Mouse (Mus musculus): Measurements from ENCODE around the gene Rasal2.

- TF ChIP-seq ZMIZ1 (IDR thresholded peaks at IDR 0.05; ENCODE audit: low read depth, low read length) (no peak), POLR2A (IDR thresholded peaks at IDR 0.05; ENCODE audit: control insufficient read depth in 1 of 2, insufficient read depth in 1 of 2, low read depth in 1 of 2, low read length in 2 of 2, poor library complexity in 1 of 2) (no peak), CTCF (IDR thresholded peaks at IDR 0.05 in 2 of 3, conservative IDR thresholded peaks at IDR 0.05 in 1 of 3; ENCODE audit: control insufficient read depth in 1 of 3, insufficient read depth in 1 of 3, low read depth in 2 of 3, low read length in 3 of 3, poor library complexity in 1 of 3, severe bottlenecking in 1 of 3) (no peak), SMC3 (IDR thresholded peaks at IDR 0.05; ENCODE audit: low read depth, low read length) (no peak), USF1 (IDR thresholded peaks at IDR 0.05; ENCODE audit: low read depth, low read length) (no peak), TBP (IDR thresholded peaks at IDR 0.05; ENCODE audit: low read depth, low read length) (no peak), HCFC1 (IDR thresholded peaks at IDR 0.05; ENCODE audit: low read depth, low read length) (no peak), MAX (IDR thresholded peaks at IDR 0.05; ENCODE audit: low read length) (no peak), ZNF384 (IDR thresholded peaks at IDR 0.05; ENCODE audit: low read depth, low read length) (no peak), SIN3A (IDR thresholded peaks at IDR 0.05; ENCODE audit: low read length) (no peak), TCF12 (IDR thresholded peaks at IDR 0.05; ENCODE audit: low read depth, low read length) (no peak)
Observed at GRCm38 (mm10) chr1:157150107-157150506, 262.3 kb downstream of the Rasal2 start.

Measured in MEL (cell line).